Mouse (Mus musculus) retina, postnatal 7 days (tissue): ENCODE measurements around the gene Trim37.

Experiments
- DNase-seq: peaks from one replicate; pipeline ENCODE4 v3.0.0-alpha.2; 2012; ENCODE audit warnings: low read depth, low spot score

Gene Trim37

DNA sequence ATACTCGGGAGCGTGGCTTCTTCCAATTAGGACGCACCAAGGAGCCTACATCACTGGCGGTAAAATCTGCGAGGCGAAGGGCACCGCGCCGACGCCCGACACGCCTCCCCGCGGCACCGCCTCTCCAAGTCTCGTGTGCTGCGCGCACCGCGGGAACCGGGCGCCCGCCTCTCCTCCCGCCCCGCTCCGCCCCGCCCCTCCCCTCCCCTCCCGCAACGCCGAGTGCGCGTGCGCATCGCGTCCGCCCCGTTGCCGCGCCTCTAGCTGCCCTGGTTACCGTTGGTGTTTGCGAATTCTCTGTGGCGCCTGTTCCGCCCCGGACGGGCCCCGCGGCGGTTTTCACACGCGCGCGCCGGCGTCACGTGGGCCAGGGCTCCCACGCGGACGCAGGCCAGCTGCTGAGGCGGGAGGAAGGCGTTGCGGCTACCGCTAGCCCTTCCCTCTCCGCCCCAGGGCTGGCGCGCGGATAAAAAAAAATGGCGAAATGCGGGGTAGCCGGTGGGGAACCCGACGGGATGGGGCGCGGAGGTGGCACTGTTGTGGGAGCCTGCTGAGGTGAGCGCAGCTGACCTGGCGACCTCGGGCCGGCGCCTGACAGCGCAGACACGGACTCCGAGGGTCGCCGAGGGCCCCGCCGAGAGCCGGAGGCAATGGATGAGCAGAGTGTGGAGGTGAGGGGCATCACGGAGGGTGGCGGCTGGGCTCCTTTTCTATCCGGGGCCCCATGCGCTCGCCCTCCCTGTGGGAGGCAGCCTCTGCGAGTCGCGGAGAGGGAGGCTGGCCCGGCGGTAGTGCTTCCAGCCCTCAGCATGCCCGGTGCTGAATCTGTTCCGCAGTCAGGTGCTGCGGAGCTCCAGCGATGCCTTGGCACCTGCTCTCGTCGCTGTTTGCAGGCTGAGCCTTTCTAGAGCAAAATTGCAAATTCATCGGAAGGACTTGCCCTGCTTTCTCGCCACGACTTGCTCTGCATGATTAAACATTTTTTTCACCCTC is at the start of gene Trim37:
Gene Trim37, plus strand, starts transcription at position 254 of the 993 bp plus-strand sequence.
- peak; percentile 90 for DNase-seq

DNA sequence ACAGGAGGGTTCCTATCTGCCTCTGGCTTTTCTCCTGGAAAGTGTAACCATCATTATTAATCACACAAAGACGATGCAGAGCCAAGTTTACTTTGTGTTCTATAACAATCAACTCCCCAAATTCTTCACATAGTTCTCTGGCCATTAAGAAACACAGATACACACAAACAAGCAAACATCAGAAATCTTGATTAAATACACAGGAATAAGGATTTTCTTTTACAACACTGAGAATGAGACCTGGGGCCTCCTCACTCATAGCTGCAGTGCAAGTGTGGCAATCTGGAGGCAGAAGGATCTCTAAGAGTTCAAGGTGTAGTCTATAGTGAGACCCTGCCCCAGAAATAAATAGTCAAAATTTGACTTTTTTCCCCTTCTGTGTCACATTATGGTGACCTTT is 43.2 kb upstream of the Trim37 start:
- no peak for DNase-seq

DNA sequence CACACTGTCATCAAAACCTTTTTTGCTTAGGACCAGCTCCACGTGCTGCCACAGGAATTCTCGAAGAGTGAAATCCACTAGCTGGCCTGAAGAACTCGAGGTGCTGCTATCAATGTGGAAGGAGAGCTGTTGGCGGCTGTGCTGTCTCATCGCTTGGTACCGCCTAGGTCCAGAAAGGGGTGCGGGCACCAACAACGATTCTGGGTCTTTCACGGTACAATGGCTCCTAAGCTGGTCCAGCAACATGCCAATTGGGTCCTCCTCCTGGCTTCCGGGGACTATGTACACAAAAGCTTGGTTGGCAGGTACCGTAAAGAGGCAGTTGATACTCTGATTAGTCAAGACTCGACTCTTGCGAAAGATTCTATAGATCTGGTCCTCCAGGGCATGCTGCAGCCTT is 41.4 kb upstream of the Trim37 start:
- no peak for DNase-seq

DNA sequence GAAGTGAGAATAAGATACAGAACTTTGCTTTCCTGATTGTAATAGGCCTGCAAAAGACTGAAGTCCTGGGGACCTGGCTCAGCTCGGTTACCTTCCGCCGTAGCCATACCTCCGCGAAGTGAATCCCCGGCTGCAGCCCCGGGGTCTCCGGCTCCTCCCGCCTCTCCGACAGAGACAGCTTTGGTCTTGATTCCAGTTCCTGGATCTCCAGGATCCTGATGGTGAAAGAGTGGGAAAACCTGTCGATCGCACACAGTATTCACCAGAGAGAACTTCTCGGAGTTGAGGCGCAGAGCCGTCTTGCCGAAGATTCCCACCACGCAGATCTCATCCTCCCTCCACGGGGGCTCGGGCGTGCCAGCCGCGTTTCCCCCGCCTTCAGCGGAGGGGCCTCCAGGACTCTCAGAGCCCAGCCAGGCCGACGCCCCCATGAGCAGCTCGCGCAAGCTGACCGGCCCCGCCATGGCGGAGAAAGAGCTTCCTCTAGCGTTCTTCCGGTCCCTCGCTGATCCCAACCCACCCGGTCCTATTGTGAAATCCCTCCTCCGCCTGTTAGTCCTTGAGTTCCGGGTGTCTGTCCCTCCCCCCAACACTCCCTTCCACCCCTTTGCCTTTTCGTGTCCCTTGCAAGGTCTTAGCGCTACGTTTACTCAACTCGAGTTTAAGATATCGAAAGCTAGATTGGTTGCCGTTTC is 40.4 kb upstream of the Trim37 start, which contains the start of gene Smg8:
Gene Smg8, minus strand, starts transcription at position 485 of the 695 bp plus-strand sequence.
- peak; percentile 82 for DNase-seq

DNA sequence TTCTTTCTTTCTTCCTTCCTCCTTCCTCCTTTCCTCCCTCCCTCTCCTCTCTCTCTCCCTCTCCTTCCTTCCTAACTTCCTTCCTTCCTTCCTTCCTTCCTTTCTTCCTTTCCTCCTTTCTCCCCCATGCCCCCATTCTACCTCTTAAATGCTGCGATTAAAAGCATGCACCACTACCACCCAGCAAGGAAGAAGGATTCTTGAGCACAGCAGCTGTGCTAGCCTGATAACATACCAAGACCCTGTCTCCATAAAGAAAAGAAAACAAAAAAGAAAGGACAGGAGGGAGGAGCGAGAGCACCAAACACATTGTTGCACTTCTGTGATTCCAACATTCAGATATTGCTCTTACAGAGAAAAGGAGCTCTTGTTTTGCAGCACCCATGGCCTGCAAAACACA is 39.7 kb upstream of the Trim37 start:
- DNase-seq, result no peak

DNA sequence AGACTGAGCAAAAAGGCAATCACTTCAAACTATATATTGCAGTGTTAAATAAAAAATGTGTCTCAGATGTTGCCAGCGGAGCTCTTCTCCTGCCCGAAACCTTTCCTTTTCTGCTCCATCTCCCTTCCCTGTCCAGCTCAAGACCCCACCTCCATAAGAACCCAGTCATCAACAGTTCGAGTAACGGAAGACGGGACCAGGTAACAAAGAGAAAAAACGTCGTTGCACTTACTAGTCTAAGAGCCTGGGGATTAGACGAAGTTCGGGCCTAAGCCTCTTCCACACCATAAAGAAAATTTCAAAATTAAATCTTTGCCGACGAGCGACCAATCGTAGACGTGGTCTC is 18.5 kb upstream of the Trim37 start, which contains the start of gene Prr11:
Gene Prr11, minus strand, starts transcription at position 300 of the 346 bp plus-strand sequence.
- no peak for DNase-seq

DNA sequence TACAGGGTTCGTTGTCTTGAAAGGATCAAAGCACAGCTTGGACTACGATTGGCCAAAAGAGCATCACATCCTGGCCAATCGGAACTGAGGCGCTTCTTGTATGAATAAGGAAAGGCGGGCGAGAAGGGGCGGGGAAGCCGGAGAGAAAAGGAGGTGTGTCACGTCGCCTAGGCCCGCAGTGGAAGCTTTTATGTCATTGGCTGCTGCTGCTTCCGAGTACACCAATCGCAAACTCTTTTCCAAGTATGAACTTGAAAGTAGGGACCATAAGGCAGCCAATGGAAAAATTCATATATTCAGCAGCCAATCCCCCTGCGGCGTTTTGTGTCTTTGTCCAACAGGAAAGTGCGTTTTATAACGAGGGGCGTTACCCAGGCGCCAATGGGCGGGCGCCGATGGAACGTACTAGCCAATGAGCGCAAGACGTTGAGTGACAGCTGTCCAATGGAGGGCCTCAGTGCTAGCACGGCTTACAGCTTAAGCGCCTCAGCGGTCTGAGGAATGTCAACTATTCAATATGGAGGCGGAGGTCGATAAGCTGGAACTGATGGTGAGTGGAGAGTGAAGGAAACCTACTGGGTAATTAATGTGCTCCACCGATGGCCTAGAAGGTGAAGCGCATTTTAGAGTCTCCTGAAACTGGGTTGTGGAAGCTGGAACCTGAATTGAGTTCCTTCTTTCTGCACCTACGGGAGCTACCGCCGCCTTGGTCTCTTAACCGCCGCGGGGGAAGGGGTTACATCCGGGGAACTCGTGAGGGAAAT is 17.9 kb upstream of the Trim37 start, which contains the start of gene Ska2:
Gene Ska2, plus strand, starts transcription at position 480 of the 764 bp plus-strand sequence.
- peak; percentile 99 for DNase-seq

DNA sequence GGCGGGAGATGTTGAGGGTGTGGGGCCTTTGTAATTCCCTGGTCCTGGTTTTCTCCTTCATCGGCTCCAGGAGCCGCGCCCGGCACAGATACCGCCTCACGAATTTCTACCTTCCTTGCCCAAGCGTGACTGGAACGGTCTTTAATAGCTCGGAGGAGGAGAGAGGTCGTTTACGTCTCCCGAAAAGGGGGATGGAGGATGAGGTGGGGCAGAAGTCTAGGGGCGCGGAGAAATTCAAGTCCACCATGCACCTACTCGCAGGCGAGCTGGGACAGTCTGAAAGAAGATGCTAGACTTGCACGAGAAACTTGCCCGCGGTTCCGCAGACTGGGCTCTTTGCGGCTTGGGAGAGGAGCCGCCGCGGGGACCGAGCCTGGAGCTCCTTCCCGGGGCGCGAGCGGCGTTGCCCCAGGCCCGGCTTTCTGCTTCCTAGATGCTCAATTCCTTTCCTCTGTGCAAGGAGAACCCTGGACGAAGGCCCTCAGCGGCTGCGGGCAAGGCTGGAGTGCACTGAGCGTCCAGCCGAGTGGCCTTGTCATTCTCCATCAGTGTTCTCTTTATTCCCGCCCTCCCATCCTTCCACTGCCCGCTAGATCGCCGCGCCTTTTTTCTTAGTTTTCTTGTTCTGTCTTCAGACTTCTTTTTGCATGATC is 17.2 kb upstream of the Trim37 start:
- no peak for DNase-seq

DNA sequence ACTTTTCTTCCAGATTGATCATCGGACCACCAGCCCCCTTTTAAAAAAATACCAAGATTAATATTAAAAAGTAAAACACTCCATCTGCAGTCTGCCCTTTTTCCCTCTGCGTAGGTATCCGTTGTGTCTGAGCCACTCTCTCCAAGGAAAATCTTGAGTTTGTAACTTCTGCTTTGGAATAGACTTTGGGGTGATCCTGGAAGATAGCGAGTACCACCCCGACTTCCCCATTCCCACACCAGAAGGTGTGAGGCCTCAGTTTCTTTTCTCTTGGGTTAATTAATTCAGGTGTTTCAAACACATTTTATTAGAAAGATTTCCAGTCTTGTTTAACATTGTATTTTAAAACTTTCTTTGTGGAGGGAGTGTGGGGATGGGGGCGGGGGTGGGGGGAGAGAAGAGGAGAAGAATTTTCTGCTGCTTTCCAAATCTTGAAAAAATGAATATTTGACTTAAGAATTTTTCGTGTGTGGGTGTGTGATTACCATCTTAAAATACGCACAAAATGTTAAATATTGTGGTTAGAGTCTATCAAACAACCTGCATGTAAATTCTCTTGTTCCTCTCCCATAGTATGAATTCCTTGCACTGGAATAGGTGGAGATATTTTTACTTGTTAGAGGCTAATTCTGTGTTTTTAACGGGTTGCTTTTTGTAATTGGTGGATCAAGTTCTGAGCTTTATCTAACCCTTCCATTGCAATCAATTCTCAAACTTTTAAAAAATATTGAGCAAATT is 16.5 kb upstream of the Trim37 start:
- DNase-seq, result no peak

DNA sequence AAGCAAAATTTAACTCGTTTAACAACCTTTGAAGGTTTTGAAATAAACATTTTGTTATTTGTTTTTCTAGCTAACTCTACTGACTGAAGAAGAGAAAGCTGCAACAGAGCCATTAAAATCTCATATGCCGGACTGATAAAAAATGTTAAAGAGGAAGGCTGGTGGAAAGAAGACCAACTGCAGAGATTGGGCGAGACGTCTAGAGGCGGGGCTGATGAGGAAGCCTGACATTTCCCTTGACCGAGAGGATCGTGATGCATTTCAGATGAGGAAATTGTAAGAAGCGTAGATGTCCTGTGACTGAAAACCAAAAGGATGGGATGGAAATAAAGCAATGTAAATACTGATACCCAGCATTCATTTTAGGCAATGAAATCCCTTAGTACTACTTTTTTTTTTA is 5.0 kb upstream of the Trim37 start:
- no peak for DNase-seq

DNA sequence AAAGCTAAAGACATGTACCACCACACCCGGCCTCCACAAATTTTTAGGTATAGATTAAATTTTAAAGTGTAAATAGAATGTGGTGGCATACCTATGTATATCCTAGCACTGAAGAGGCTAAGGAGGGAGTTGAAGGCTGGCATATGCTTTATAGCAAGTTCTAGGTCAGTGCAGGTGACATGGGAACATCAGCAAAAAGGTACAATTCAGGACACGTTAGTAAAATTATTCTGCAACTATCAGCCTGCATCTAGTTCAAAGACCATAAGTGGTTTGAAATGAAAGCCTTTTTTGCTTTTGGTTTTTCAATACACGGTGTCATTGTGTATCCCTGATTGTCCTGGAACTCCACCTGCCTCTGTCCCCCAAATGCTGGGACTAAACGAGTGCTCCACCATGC is 1.3 kb upstream of the Trim37 start:
- DNase-seq, result no peak

DNA sequence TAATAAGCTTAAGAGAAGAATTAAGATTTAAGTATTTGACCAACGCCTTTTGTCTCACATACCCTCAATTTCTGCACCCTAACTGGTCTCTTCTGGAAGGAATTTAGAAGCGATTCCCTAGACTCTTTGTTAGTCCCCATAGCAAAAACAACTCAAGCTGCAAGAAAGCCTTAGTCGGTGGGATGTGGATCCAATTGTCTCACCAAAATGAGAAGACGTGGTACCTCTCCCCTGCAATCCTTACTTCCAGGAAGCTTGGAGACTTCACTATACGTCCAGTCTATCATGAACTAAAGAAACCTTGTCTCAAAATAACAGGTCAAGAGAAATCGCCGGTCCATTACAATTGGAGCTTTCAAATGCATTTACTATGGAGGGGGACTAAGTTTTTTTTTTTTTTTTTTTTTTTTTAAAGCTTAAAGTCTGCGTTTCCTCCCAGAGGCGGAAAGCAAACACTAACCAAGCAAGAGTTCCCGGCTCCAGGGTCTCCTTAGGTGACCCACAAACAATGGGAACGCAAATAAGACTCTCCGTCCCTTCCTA is 525 bp upstream of the Trim37 start:
- no peak for DNase-seq

DNA sequence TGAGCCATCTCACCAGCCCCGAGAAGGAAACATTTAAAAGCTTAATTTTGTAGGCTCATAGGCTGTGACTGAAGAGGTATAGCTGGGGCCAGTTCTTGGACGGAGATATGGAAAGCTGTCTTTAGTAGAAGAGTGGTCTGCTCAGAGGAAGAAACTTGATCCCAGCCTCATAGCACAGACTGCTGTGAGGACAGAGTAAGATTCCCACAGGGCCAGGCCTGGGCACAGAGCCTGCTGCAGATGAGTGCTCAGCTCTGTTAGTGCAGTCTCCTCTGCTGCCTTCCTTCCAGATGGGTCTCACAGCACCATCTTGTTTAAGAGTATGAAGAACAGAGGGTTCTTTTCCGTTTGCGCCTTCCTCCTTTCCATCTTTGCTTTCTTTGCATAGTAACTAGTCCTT is 9.4 kb downstream of the Trim37 start:
- no peak for DNase-seq

DNA sequence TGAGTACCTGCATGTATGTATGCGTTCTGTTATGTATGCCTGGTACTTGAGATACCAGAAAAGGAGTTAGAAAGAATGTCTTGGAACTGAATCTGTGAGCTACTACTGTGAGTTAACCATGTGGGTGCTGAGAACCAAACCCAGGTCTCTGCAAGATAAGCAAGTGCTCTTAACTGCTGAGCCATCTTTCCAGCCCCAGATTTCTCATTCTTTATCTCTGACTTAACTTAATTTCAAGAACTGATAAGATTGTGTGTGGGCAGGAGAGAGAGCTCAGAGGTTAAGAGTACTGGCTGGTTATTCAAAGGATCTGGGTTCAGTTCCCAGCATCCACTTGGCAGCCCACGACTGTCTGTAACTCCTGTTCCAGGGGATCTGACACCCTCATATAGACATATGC is 31.1 kb downstream of the Trim37 start:
- no peak for DNase-seq

DNA sequence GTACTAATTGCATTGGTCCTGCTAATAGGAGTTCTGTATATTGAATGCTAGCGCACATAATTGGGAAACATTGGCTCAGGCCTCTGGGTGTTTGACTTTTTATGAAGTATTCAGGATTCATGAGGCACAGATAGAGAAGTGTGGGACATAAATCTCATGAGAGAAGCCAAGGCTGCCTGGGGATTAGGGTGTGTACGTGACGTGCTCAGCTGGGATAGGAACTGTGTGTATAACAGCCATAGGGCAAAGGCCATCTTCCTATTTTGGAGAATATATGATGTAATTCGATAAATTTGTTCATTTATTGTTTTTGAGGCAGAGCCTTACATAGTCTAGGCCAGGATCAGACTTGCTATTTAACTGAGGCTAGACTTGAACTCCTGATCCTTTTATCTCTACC is 35.8 kb downstream of the Trim37 start:
- no peak for DNase-seq

DNA sequence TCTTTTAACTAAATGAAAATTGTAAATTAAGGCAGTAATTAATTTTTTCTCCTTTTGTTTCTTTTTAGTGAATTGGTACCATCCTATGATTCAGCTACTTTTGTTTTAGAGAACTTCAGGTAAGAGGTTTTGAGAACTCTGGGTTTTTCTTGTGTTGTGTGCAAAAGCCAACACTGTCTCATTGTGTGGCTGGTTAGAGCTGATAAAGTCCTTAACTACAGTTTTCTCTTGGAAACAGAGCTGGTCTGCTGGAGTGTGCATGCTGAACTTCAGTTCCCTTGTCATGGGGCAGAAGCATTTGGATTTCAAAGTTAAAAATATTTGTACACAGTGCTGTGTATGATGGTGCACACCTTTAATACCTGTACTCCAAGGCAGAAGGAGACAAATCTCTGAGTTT is 36.9 kb downstream of the Trim37 start:
- DNase-seq, result no peak

DNA sequence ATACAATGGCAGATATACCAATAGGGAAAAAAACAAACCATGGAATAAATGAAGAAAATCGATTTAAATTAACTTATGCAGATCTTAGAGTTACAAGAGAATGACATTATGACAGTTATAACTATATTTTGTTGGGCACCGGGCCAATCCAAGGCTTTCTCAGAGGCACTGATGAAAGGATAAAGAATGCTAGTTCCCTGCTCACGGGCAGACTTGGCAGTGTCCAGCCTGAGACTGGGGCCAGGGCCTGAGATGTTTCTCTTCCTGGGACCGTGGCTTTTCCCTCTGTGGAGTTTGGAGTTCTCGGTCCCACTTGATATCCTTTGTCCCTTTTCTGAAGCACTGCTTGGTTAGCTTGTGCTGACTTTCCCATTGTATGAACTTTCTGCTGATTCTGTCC is 46.7 kb downstream of the Trim37 start:
- DNase-seq, result no peak

DNA sequence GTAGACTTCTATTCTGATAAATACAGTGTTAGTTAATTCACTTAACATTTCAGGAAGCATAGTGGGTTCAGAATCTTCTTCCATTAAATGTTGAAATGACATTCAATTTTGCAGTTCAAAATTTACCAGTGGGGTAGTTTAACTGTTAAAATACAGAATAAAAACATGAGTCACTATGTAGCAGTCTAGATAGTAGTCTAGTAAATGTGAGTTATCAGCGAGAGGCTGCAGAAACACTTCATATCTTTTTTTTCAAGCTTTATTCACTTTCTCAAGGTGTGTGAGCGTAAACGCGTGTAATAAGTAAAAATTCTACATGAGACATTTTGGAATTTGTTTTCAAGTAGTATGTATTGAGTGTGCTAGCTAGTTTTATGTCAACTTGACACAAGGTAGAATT is 48.2 kb downstream of the Trim37 start:
- DNase-seq, result no peak

DNA sequence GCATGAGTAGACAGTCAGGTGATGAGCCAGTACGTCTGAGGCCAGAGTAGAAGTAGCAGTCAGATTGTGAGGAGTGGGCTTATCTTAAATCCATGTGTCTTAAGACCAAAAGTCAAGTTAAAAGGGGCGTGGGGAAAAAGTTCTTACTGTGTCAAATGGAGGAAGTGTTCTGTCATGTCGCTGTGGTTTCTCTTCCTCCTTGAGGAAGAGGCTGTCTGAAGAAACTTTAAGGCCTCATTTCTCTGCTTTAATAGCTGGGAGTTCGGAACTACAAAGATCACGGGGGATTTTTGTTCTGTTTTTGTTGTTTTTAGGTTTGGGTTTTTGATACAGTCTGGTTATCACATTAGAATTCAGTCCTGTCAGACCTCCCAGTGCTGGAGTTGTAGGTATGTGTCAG is 85.4 kb downstream of the Trim37 start:
- DNase-seq, result no peak

DNA sequence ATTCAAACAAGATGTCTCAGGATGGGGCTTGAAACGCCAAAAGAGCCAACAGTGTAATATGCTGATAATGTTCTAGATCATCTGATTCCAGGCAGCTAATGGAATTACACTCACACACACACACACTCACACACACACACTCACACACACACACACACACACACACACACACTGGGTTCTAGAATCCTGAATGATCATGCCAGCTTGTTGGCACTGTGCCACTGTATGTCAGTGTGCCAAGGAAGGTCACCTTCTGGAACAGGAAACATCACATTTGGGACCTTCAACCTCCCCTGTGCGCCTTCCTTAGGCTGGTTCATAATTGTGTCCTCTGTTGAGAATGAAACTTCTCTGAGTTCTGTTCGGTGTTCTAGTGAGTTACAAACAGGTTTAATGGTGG is 95.8 kb downstream of the Trim37 start:
- no peak for DNase-seq
